Mouse (Mus musculus): ENCODE results near the gene Mkrn2. TPM values are rescaled to one million over a fixed set of nuclear protein-coding genes. Genes with fewer than 3 reads are reported as not detected.

Mkrn2 gene
- total and polyA plus RNA-seq, 2 experiments from 2014 or later, result 29.4 to 37.4 TPM

GRCm38 (mm10) chr6:115577407-115577806, 24.3 kb upstream of the Mkrn2 start:
- ATAC-seq, result no peak
- no peaks in the 10 kb centered on the region for H3K9me3 ChIP-seq (ENCODE audit: low read length)
- H3K36me3 ChIP-seq (ENCODE audit: insufficient read depth, low read length), result peaks cover 44% of the 10 kb centered on the region
- no peak overlapping the region for H3K4me3 ChIP-seq (ENCODE audit: low read length)
- no peak overlapping the region for H3K4me2 ChIP-seq (ENCODE audit: low read depth, low read length)
- WGBS, result 85% methylated on average over 5 of the region's 5 CpGs
- H3K27me3 ChIP-seq (ENCODE audit: insufficient read depth, low read length), result no peaks in the 10 kb centered on the region
- no peak for DNase-seq (ENCODE audit: low spot score)
- no peaks in the 10 kb centered on the region for H3K4me1 ChIP-seq (ENCODE audit: insufficient read depth, low read length)
- H3K9ac ChIP-seq (replicated peaks; ENCODE audit: low read length), result no peak overlapping the region
- TF ChIP-seq CTCF (IDR thresholded peaks at IDR 0.05; ENCODE audit: low read depth), result no peak
- H3K27ac ChIP-seq, result no peak overlapping the region

GRCm38 (mm10) chr6:115577941-115578340, 23.8 kb upstream of the Mkrn2 start:
- Histone ChIP-seq H3K27ac (no peak overlapping the region), H3K4me1 (ENCODE audit: insufficient read depth, low read length) (no peaks in the 10 kb centered on the region), H3K4me3 (ENCODE audit: low read length) (no peak overlapping the region), H3K9ac (replicated peaks; ENCODE audit: low read length) (no peak overlapping the region), H3K36me3 (ENCODE audit: insufficient read depth, low read length) (peaks cover 43% of the 10 kb centered on the region), H3K4me2 (ENCODE audit: low read depth, low read length) (no peak overlapping the region), H3K9me3 (ENCODE audit: low read length) (no peaks in the 10 kb centered on the region), H3K27me3 (ENCODE audit: insufficient read depth, low read length) (no peaks in the 10 kb centered on the region)
- DNase-seq (ENCODE audit: low spot score) (no peak), ATAC-seq (no peak)
- WGBS, result 91% methylated on average over 9 of the region's 9 CpGs
- TF ChIP-seq CTCF (IDR thresholded peaks at IDR 0.05; ENCODE audit: low read depth), result no peak

GRCm38 (mm10) chr6:115580810-115581209, 20.9 kb upstream of the Mkrn2 start:
- ATAC-seq, result no peak
- no peak for DNase-seq (ENCODE audit: low spot score)
- Histone ChIP-seq H3K9me3 (ENCODE audit: low read length) (no peaks in the 10 kb centered on the region), H3K27me3 (ENCODE audit: insufficient read depth, low read length) (no peaks in the 10 kb centered on the region), H3K36me3 (ENCODE audit: insufficient read depth, low read length) (peaks cover 35% of the 10 kb centered on the region), H3K4me2 (ENCODE audit: low read depth, low read length) (no peak overlapping the region), H3K9ac (replicated peaks; ENCODE audit: low read length) (no peak overlapping the region), H3K4me3 (ENCODE audit: low read length) (no peak overlapping the region), H3K27ac (no peak overlapping the region), H3K4me1 (ENCODE audit: insufficient read depth, low read length) (no peaks in the 10 kb centered on the region)
- 88% methylated on average over 3 of the region's 3 CpGs for WGBS
- no peak for TF ChIP-seq CTCF (IDR thresholded peaks at IDR 0.05; ENCODE audit: low read depth)

GRCm38 (mm10) chr6:115582328-115583115, 19.2 kb upstream of the Mkrn2 start:
- Histone ChIP-seq H3K4me3 (ENCODE audit: low read length) (no peak overlapping the region), H3K9me3 (ENCODE audit: low read length) (no peaks in the 10 kb centered on the region), H3K27ac (no peak overlapping the region), H3K36me3 (ENCODE audit: insufficient read depth, low read length) (peaks cover 20% of the 10 kb centered on the region; the same call in 1 of the 2 replicates), H3K9ac (replicated peaks; ENCODE audit: low read length) (no peak overlapping the region), H3K4me1 (ENCODE audit: insufficient read depth, low read length) (no peaks in the 10 kb centered on the region), H3K27me3 (ENCODE audit: insufficient read depth, low read length) (no peaks in the 10 kb centered on the region), H3K4me2 (ENCODE audit: low read depth, low read length) (no peak overlapping the region)
- DNase-seq (ENCODE audit: low spot score), result no peak
- ATAC-seq, result no peak
- WGBS, result 81% methylated on average over 10 of the region's 10 CpGs
- no peak for TF ChIP-seq CTCF (IDR thresholded peaks at IDR 0.05; ENCODE audit: low read depth)

GRCm38 (mm10) chr6:115583430-115584125, 18.1 kb upstream of the Mkrn2 start:
- no peak overlapping the region for H3K9ac ChIP-seq (replicated peaks; ENCODE audit: low read length)
- no peak for TF ChIP-seq CTCF (IDR thresholded peaks at IDR 0.05; ENCODE audit: low read depth)
- no peaks in the 10 kb centered on the region for H3K9me3 ChIP-seq (ENCODE audit: low read length)
- WGBS, result 86% methylated on average over 6 of the region's 6 CpGs
- H3K27ac ChIP-seq, result no peak overlapping the region
- no peaks in the 10 kb centered on the region for H3K27me3 ChIP-seq (ENCODE audit: insufficient read depth, low read length)
- H3K36me3 ChIP-seq (ENCODE audit: insufficient read depth, low read length), result peaks cover 11% of the 10 kb centered on the region; the same call in 1 of the 2 replicates
- H3K4me2 ChIP-seq (ENCODE audit: low read depth, low read length), result no peak overlapping the region
- H3K4me3 ChIP-seq (ENCODE audit: low read length), result no peak overlapping the region
- no peaks in the 10 kb centered on the region for H3K4me1 ChIP-seq (ENCODE audit: insufficient read depth, low read length)
- DNase-seq (ENCODE audit: low spot score), result no peak
- no peak for ATAC-seq

- WGBS, result 77% methylated on average over 3 of the region's 3 CpGs
- Histone ChIP-seq H3K9ac (replicated peaks; ENCODE audit: low read length) (no peak overlapping the region), H3K4me3 (ENCODE audit: low read length) (no peak overlapping the region), H3K36me3 (ENCODE audit: insufficient read depth, low read length) (0 out of 2 replicates have a peak, but pooled peaks cover 6% of the 10 kb centered on the region), H3K27ac (no peak overlapping the region), H3K4me1 (ENCODE audit: insufficient read depth, low read length) (no peaks in the 10 kb centered on the region), H3K9me3 (ENCODE audit: low read length) (no peaks in the 10 kb centered on the region), H3K27me3 (ENCODE audit: insufficient read depth, low read length) (no peaks in the 10 kb centered on the region), H3K4me2 (ENCODE audit: low read depth, low read length) (no peak overlapping the region)
- ATAC-seq, result no peak
- no peak for TF ChIP-seq CTCF (IDR thresholded peaks at IDR 0.05; ENCODE audit: low read depth)
- no peak for DNase-seq (ENCODE audit: low spot score)
Measured at GRCm38 (mm10) chr6:115584176-115584575, 17.5 kb upstream of the Mkrn2 start.

- Histone ChIP-seq H3K4me2 (ENCODE audit: low read depth, low read length) (no peak overlapping the region), H3K27me3 (ENCODE audit: insufficient read depth, low read length) (no peaks in the 10 kb centered on the region)
- WGBS, result 82% methylated on average over 10 of the region's 10 CpGs
Measured at GRCm38 (mm10) chr6:115586321-115586720, 15.4 kb upstream of the Mkrn2 start.

More at GRCm38 (mm10) chr6:115586321-115586720, 15.4 kb upstream of the Mkrn2 start:
- no peak overlapping the region for H3K27ac ChIP-seq
- no peak for DNase-seq (ENCODE audit: low spot score)
- H3K9me3 ChIP-seq (ENCODE audit: low read length), result no peaks in the 10 kb centered on the region
- no peaks in the 10 kb centered on the region for H3K4me1 ChIP-seq (ENCODE audit: insufficient read depth, low read length)
- H3K4me3 ChIP-seq (ENCODE audit: low read length), result no peak overlapping the region
- no peaks in the 10 kb centered on the region for H3K36me3 ChIP-seq (ENCODE audit: insufficient read depth, low read length)
- no peak for ATAC-seq
- H3K9ac ChIP-seq (replicated peaks; ENCODE audit: low read length), result no peak overlapping the region
- no peak for TF ChIP-seq CTCF (IDR thresholded peaks at IDR 0.05; ENCODE audit: low read depth)
